ENCODE assay signal across 10 mouse cellular contexts in genomic region chr2:150674900-150675299, GRCm38 (mm10). TPM values are rescaled to one million over a fixed set of nuclear protein-coding genes. Genes with fewer than 3 reads are reported as not detected.
DNase-seq lines count a peak whose midpoint lies in the region; ATAC-seq and TF ChIP-seq lines count a peak whose summit lies in the region.
"Had no signal": no experiment of that assay in that cellular context is flagged by ENCODE, and none has a peak within 500 bp of the region (broad histone marks: within the 10 kb centered on the region; RNA-seq: fewer than 3 reads in every experiment).

No protein-coding gene starts in this region.

- TF ChIP-seq CTCF in left cerebral cortex, adult 2 months (IDR thresholded peaks at IDR 0.05), result peak; percentile 75

- H3K9me3 ChIP-seq in limb, embryonic 13.5 days, result no peaks in the 10 kb centered on the region
- no peaks in the 10 kb centered on the region for H3K9me3 ChIP-seq in midbrain, embryonic 15.5 days
- H3K9me3 ChIP-seq: embryonic facial prominence, embryonic 13.5 days had no signal

- 4% methylated on average over 2 of the region's 2 CpGs for WGBS in limb, embryonic 13.5 days
- WGBS in midbrain, embryonic 15.5 days, result 0% methylated on average over 2 of the region's 2 CpGs

- H3K36me3 ChIP-seq in limb, embryonic 13.5 days, result no peaks in the 10 kb centered on the region
- H3K36me3 ChIP-seq in midbrain, embryonic 15.5 days (replicated peaks), result no peaks in the 10 kb centered on the region
- H3K36me3 ChIP-seq: embryonic facial prominence, embryonic 13.5 days had no signal

- no peak overlapping the region for H3K9ac ChIP-seq in limb, embryonic 13.5 days
- H3K9ac ChIP-seq in midbrain, embryonic 15.5 days, result no peak overlapping the region
- H3K9ac ChIP-seq: embryonic facial prominence, embryonic 13.5 days had no signal

- intact Hi-C loops in left cerebral cortex, adult 2 months (cut with DNase I), result loop anchor here (1.0 to 5.0 kb wide), 4 partner anchors 67 to 232 kb away; partner anchors contain the start of genes Apmap, Gins1 and Pygb

- peak; percentile 60 to 63 for DNase-seq in left cerebral cortex, adult 2 months (ENCODE audit: extremely low spot score in 1 of 2, low spot score in 2 of 2)
- DNase-seq in left cerebral cortex, adult 11 months (ENCODE audit: low spot score), result no peak
- DNase-seq in cerebellum, adult 9-10 months, result peak; percentile 31
- peak; percentile 73 for DNase-seq in forelimb bud, embryonic 11.5 days (ENCODE audit: low read depth, low spot score)
- peak; percentile 70 to 77 for DNase-seq in spleen, postnatal 36 days (ENCODE audit: low spot score in 2 of 2)

- H3K4me2 ChIP-seq in limb, embryonic 13.5 days (replicated peaks), result no peak overlapping the region
- no peak overlapping the region for H3K4me2 ChIP-seq in midbrain, embryonic 15.5 days
- H3K4me2 ChIP-seq: embryonic facial prominence, embryonic 13.5 days had no signal

- no peaks in the 10 kb centered on the region for H3K4me1 ChIP-seq in limb, embryonic 13.5 days
- H3K4me1 ChIP-seq in midbrain, embryonic 15.5 days, result no peaks in the 10 kb centered on the region
- H3K4me1 ChIP-seq: embryonic facial prominence, embryonic 13.5 days had no signal

- H3K27me3 ChIP-seq in limb, embryonic 13.5 days, result peaks cover 4% of the 10 kb centered on the region
- H3K27me3 ChIP-seq in midbrain, embryonic 15.5 days (replicated peaks), result peaks cover 6% of the 10 kb centered on the region; the same call in 1 of the 2 replicates

- H3K4me3 ChIP-seq in left cerebral cortex, adult 2 months, result no peak overlapping the region
- H3K4me3 ChIP-seq in limb, embryonic 13.5 days, result no peak overlapping the region
- no peak overlapping the region for H3K4me3 ChIP-seq in midbrain, embryonic 15.5 days
- H3K4me3 ChIP-seq: embryonic facial prominence, embryonic 13.5 days had no signal

- ATAC-seq in inflammation-experienced regulatory T-cells, adult 6 months, result peak; percentile 79
- ATAC-seq in limb, embryonic 13.5 days (ENCODE audit: low FRiP score, low read depth), result peak; percentile 68
- ATAC-seq in midbrain, embryonic 15.5 days (replicated peaks), result peak; percentile 78

- no peak overlapping the region for H3K27ac ChIP-seq in left cerebral cortex, adult 2 months
- H3K27ac ChIP-seq in limb, embryonic 13.5 days, result no peak overlapping the region
- no peak overlapping the region for H3K27ac ChIP-seq in midbrain, embryonic 15.5 days
- H3K27ac ChIP-seq: embryonic facial prominence, embryonic 13.5 days had no signal

RNA-seq across cellular contexts. Expression of gene Acss1, which starts 6.6 kb away (rescaled TPM):
- 10 to 100 TPM; 18.5 to 21.5 TPM for total RNA-seq in left cerebral cortex, adult 2 months (2021)
- 10 to 100 TPM in 2 of 3 experiments, 1 to 10 TPM in 1; 7.4 to 18.7 (median 13.7) TPM for polyA plus RNA-seq in inflammation-experienced regulatory T-cells, adult 6 months (2017; shearing (Covaris generic))
- 4.1 and 4.5 TPM in 2 replicates for polyA plus RNA-seq in limb, embryonic 13.5 days (2015; fragmentation: Nextera tagmentation; extraction: Ambion mirVana)
- polyA plus RNA-seq in midbrain, embryonic 15.5 days (2015; fragmentation: Nextera tagmentation; extraction: Ambion mirVana), result 16.7 and 20.9 TPM in 2 replicates

RNA-seq across cellular contexts. Expression of gene Vsx1, which starts 14.3 kb away (rescaled TPM):
- under 1 TPM in 1 of 2 experiments, not detected in 1; 0.11 TPM for total RNA-seq in left cerebral cortex, adult 2 months (2021)
- not detected for polyA plus RNA-seq in inflammation-experienced regulatory T-cells, adult 6 months (2017; shearing (Covaris generic))
- 0.04 TPM in 1 of 2 replicates, not detected in the other for polyA plus RNA-seq in limb, embryonic 13.5 days (2015; fragmentation: Nextera tagmentation; extraction: Ambion mirVana)
- polyA plus RNA-seq in midbrain, embryonic 15.5 days (2015; fragmentation: Nextera tagmentation; extraction: Ambion mirVana), result 0.04 and 0.06 TPM in 2 replicates
- polyA plus RNA-seq: embryonic facial prominence, embryonic 13.5 days; testis, adult 2 months had no signal
